Mouse (Mus musculus): ENCODE results near the gene Vmn2r58.
"Not testable (repeated sequence)": the region's sequence is repeated elsewhere in the genome, so short reads cannot be mapped to it uniquely, and the experiment has no call there.

Vmn2r58 gene

GRCm38 (mm10) chr7:41872612-41873011 is at the start of gene Vmn2r58:
Gene Vmn2r58, minus strand, starts transcription at chr7:41872712.
- not testable (repeated sequence) for DNase-seq

All from cerebellum, adult 18-20 months (tissue).